Mouse (Mus musculus): Measurements from ENCODE around the gene Efcab14. TPM values are rescaled to one million over a fixed set of nuclear protein-coding genes. Genes with fewer than 3 reads are reported as not detected.

Gene Efcab14
- polyA plus RNA-seq, 1 experiment: 27.9 TPM

- WGBS: 27% methylated on average over 1 of the region's 1 CpGs
- TF ChIP-seq POLR2A (IDR thresholded peaks at IDR 0.05; ENCODE audit: low read depth, low read length) (no peak), CTCF (conservative IDR thresholded peaks at IDR 0.05; ENCODE audit: insufficient read depth, insufficient read length, low read depth, low read length) (no peak)
- H3K27ac ChIP-seq (ENCODE audit: insufficient read depth, low read depth, low read length): no peak overlapping the region
- H3K27me3 ChIP-seq (replicated peaks; ENCODE audit: control insufficient read depth, insufficient read depth, low read length): no peaks in the 10 kb centered on the region
- H3K4me1 ChIP-seq (ENCODE audit: control insufficient read depth, insufficient read depth, low read length): 0 out of 2 replicates have a peak, but pooled peaks cover under 1% of the 10 kb centered on the region
- no peak for DNase-seq
- peaks cover 5% of the 10 kb centered on the region for H3K36me3 ChIP-seq (ENCODE audit: control insufficient read depth, insufficient read depth, low read length)
- no peak overlapping the region for H3K4me3 ChIP-seq (ENCODE audit: insufficient read depth, low read depth, low read length)
Measured at GRCm38 (mm10) chr4:115748181-115748580, 10.6 kb downstream of the Efcab14 start.

- no peaks in the 10 kb centered on the region for H3K27me3 ChIP-seq (replicated peaks; ENCODE audit: control insufficient read depth, insufficient read depth, low read length)
- H3K4me1 ChIP-seq (ENCODE audit: control insufficient read depth, insufficient read depth, low read length): no peaks in the 10 kb centered on the region
- peaks cover 5% of the 10 kb centered on the region for H3K36me3 ChIP-seq (ENCODE audit: control insufficient read depth, insufficient read depth, low read length)
- WGBS: 76% methylated on average over 1 of the region's 1 CpGs
- no peak overlapping the region for H3K4me3 ChIP-seq (ENCODE audit: insufficient read depth, low read depth, low read length)
- no peak overlapping the region for H3K27ac ChIP-seq (ENCODE audit: insufficient read depth, low read depth, low read length)
- DNase-seq: no peak
- TF ChIP-seq CTCF (conservative IDR thresholded peaks at IDR 0.05; ENCODE audit: insufficient read depth, insufficient read length, low read depth, low read length) (no peak), POLR2A (IDR thresholded peaks at IDR 0.05; ENCODE audit: low read depth, low read length) (no peak)
Measured at GRCm38 (mm10) chr4:115749336-115749735, 11.8 kb downstream of the Efcab14 start.

- WGBS: 92% methylated on average over 3 of the region's 3 CpGs
- H3K4me1 ChIP-seq (ENCODE audit: control insufficient read depth, insufficient read depth, low read length): no peaks in the 10 kb centered on the region
- H3K27ac ChIP-seq (ENCODE audit: insufficient read depth, low read depth, low read length): no peak overlapping the region
- no peak for DNase-seq
- H3K27me3 ChIP-seq (replicated peaks; ENCODE audit: control insufficient read depth, insufficient read depth, low read length): no peaks in the 10 kb centered on the region
- H3K4me3 ChIP-seq (ENCODE audit: insufficient read depth, low read depth, low read length): no peak overlapping the region
- TF ChIP-seq CTCF (conservative IDR thresholded peaks at IDR 0.05; ENCODE audit: insufficient read depth, insufficient read length, low read depth, low read length): no peak
- no peak for TF ChIP-seq POLR2A (IDR thresholded peaks at IDR 0.05; ENCODE audit: low read depth, low read length)
- H3K36me3 ChIP-seq (ENCODE audit: control insufficient read depth, insufficient read depth, low read length): peaks cover 7% of the 10 kb centered on the region
Measured at GRCm38 (mm10) chr4:115754101-115754500, 16.6 kb downstream of the Efcab14 start.

DNA sequence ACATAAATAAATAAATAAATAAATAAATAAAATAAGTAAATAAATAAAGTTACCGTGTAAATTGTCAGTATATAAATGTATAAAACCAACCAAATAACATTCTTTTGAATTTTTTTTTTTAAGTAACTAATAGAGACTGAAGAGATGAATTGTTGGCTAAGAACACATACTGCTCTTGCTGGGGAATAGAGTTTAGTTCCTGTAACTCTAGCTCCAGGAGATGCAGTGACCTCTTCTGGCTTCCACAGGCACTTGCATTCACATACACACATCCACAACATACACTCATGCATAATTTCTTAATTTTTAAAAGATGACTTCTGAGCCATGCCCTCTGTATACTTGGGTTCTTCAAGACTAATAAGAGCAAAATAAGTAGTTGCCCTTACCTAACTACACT is 17.3 kb downstream of the Efcab14 start:
- no peak for DNase-seq
- no peaks in the 10 kb centered on the region for H3K27me3 ChIP-seq (replicated peaks; ENCODE audit: control insufficient read depth, insufficient read depth, low read length)

GRCm38 (mm10) chr4:115761206-115761605 is 23.7 kb downstream of the Efcab14 start:
- peak; percentile 64 for DNase-seq
- TF ChIP-seq CTCF (conservative IDR thresholded peaks at IDR 0.05; ENCODE audit: insufficient read depth, insufficient read length, low read depth, low read length) (no peak), POLR2A (IDR thresholded peaks at IDR 0.05; ENCODE audit: low read depth, low read length) (no peak)
- no peak overlapping the region for H3K27ac ChIP-seq (ENCODE audit: insufficient read depth, low read depth, low read length)
- no peak overlapping the region for H3K4me3 ChIP-seq (ENCODE audit: insufficient read depth, low read depth, low read length)
- WGBS: 32% methylated on average over 3 of the region's 3 CpGs
- H3K36me3 ChIP-seq (ENCODE audit: control insufficient read depth, insufficient read depth, low read length): peaks cover 3% of the 10 kb centered on the region
- H3K4me1 ChIP-seq (ENCODE audit: control insufficient read depth, insufficient read depth, low read length): no peaks in the 10 kb centered on the region
- H3K27me3 ChIP-seq (replicated peaks; ENCODE audit: control insufficient read depth, insufficient read depth, low read length): no peaks in the 10 kb centered on the region

More for the DNA sequence above, 17.3 kb downstream of the Efcab14 start:
- H3K4me3 ChIP-seq (ENCODE audit: insufficient read depth, low read depth, low read length): no peak overlapping the region
- H3K36me3 ChIP-seq (ENCODE audit: control insufficient read depth, insufficient read depth, low read length): peaks cover 8% of the 10 kb centered on the region
- 96% methylated on average over 1 of the region's 1 CpGs for WGBS
- TF ChIP-seq POLR2A (IDR thresholded peaks at IDR 0.05; ENCODE audit: low read depth, low read length): no peak
- TF ChIP-seq CTCF (conservative IDR thresholded peaks at IDR 0.05; ENCODE audit: insufficient read depth, insufficient read length, low read depth, low read length): no peak
- no peaks in the 10 kb centered on the region for H3K4me1 ChIP-seq (ENCODE audit: control insufficient read depth, insufficient read depth, low read length)
- H3K27ac ChIP-seq (ENCODE audit: insufficient read depth, low read depth, low read length): no peak overlapping the region

GRCm38 (mm10) chr4:115764581-115764980 is 27.0 kb downstream of the Efcab14 start:
- TF ChIP-seq CTCF (conservative IDR thresholded peaks at IDR 0.05; ENCODE audit: insufficient read depth, insufficient read length, low read depth, low read length) (no peak), POLR2A (IDR thresholded peaks at IDR 0.05; ENCODE audit: low read depth, low read length) (no peak)
- Histone ChIP-seq H3K4me1 (ENCODE audit: control insufficient read depth, insufficient read depth, low read length) (peaks cover 8% of the 10 kb centered on the region), H3K4me3 (ENCODE audit: insufficient read depth, low read depth, low read length) (no peak overlapping the region), H3K27ac (ENCODE audit: insufficient read depth, low read depth, low read length) (no peak overlapping the region), H3K27me3 (replicated peaks; ENCODE audit: control insufficient read depth, insufficient read depth, low read length) (no peaks in the 10 kb centered on the region), H3K36me3 (ENCODE audit: control insufficient read depth, insufficient read depth, low read length) (peaks cover 5% of the 10 kb centered on the region)
- DNase-seq: no peak
- WGBS: 74% methylated on average over 11 of the region's 11 CpGs

- TF ChIP-seq POLR2A (IDR thresholded peaks at IDR 0.05; ENCODE audit: low read depth, low read length): no peak
- TF ChIP-seq CTCF (conservative IDR thresholded peaks at IDR 0.05; ENCODE audit: insufficient read depth, insufficient read length, low read depth, low read length): no peak
- Histone ChIP-seq H3K4me1 (ENCODE audit: control insufficient read depth, insufficient read depth, low read length) (peaks cover 8% of the 10 kb centered on the region), H3K27me3 (replicated peaks; ENCODE audit: control insufficient read depth, insufficient read depth, low read length) (no peaks in the 10 kb centered on the region), H3K27ac (ENCODE audit: insufficient read depth, low read depth, low read length) (peak overlapping the region; percentile 28; the same call in 1 of the 2 replicates), H3K36me3 (ENCODE audit: control insufficient read depth, insufficient read depth, low read length) (peaks cover 9% of the 10 kb centered on the region; the same call in 1 of the 2 replicates), H3K4me3 (ENCODE audit: insufficient read depth, low read depth, low read length) (no peak overlapping the region)
- DNase-seq: peak; percentile 35
- 34% methylated on average over 11 of the region's 11 CpGs for WGBS
Measured at GRCm38 (mm10) chr4:115767647-115768467, 30.3 kb downstream of the Efcab14 start.

All from kidney, adult 2 months (tissue).